In the genomic region with DNA sequence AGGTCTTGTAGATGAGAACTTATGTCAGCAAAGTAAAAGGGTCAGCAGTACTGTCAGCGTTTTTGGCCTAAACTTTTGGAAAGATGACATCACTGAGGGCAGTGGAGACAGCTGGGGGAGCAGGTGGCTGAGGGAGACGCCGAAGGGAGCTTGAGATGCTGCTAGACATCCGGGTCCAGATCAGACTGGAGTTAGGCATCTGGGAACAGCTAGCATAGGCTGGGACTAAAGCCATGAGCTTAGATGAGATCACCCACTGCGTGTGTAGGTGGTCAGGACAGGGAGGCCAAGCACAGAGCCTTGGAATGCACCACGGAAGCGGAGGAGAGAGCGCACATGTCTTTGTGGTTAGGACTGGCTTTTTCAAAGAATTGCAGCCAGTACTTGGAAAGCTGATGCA, we compare ENCODE assay signal across 10 mouse cellular contexts. TPM values are rescaled to one million over a fixed set of nuclear protein-coding genes. Genes with fewer than 3 reads are reported as not detected.
DNase-seq lines count a peak whose midpoint lies in the region; ATAC-seq lines count a peak whose summit lies in the region.
"Had no signal": no experiment of that assay in that cellular context is flagged by ENCODE, and none has a peak within 500 bp of the region (broad histone marks: within the 10 kb centered on the region; RNA-seq: fewer than 3 reads in every experiment).

No protein-coding gene starts in this region.

- no peaks in the 10 kb centered on the region for H3K27me3 ChIP-seq in limb, embryonic 13.5 days
- no peaks in the 10 kb centered on the region for H3K27me3 ChIP-seq in limb, embryonic 10.5 days (ENCODE audit: low read depth, poor library complexity, severe bottlenecking)
- H3K27me3 ChIP-seq in forebrain, embryonic 15.5 days: no peaks in the 10 kb centered on the region
- H3K27me3 ChIP-seq: midbrain, embryonic 13.5 days had no signal

- no peak overlapping the region for H3K4me3 ChIP-seq in limb, embryonic 13.5 days
- no peak overlapping the region for H3K4me3 ChIP-seq in limb, embryonic 10.5 days
- no peak overlapping the region for H3K4me3 ChIP-seq in forebrain, embryonic 15.5 days
- H3K4me3 ChIP-seq: midbrain, embryonic 13.5 days had no signal

- H3K9ac ChIP-seq in limb, embryonic 13.5 days: no peak overlapping the region
- H3K9ac ChIP-seq in forebrain, embryonic 15.5 days (replicated peaks): no peak overlapping the region
- H3K9ac ChIP-seq: midbrain, embryonic 13.5 days had no signal

- peaks cover 24% of the 10 kb centered on the region for H3K4me1 ChIP-seq in limb, embryonic 13.5 days
- H3K4me1 ChIP-seq in limb, embryonic 10.5 days: peaks cover 17% of the 10 kb centered on the region
- no peaks in the 10 kb centered on the region for H3K4me1 ChIP-seq in forebrain, embryonic 15.5 days
- H3K4me1 ChIP-seq: midbrain, embryonic 13.5 days had no signal

- no peak overlapping the region; the same call in 1 of the 2 replicates for H3K27ac ChIP-seq in limb, embryonic 13.5 days
- H3K27ac ChIP-seq in limb, embryonic 10.5 days: no peak overlapping the region
- H3K27ac ChIP-seq in forebrain, embryonic 15.5 days (replicated peaks): no peak overlapping the region
- H3K27ac ChIP-seq: midbrain, embryonic 13.5 days had no signal

- no peak for DNase-seq in limb, embryonic 10.5 days (ENCODE audit: low spot score)
- DNase-seq in gastrocnemius, adult 18-20 months (ENCODE audit: low spot score): peak; percentile 46
- peak; percentile 59 for DNase-seq in heart, postnatal 4 days
- DNase-seq in skeletal muscle tissue, adult 2 months (ENCODE audit: low read depth, low spot score): peak; percentile 69
- no peak for DNase-seq in lung, postnatal 36 days
- DNase-seq: cerebellum, adult 8-10 months had no signal

- H3K9me3 ChIP-seq in limb, embryonic 13.5 days: no peaks in the 10 kb centered on the region
- no peaks in the 10 kb centered on the region for H3K9me3 ChIP-seq in limb, embryonic 10.5 days (replicated peaks)
- no peaks in the 10 kb centered on the region for H3K9me3 ChIP-seq in forebrain, embryonic 15.5 days
- H3K9me3 ChIP-seq: midbrain, embryonic 13.5 days had no signal

- ATAC-seq in limb, embryonic 13.5 days (ENCODE audit: low FRiP score, low read depth): peak; percentile 81
- no peak for ATAC-seq in forebrain, embryonic 15.5 days (replicated peaks)
- ATAC-seq: midbrain, embryonic 13.5 days had no signal

- WGBS in limb, embryonic 13.5 days: 56% methylated on average over 8 of the region's 8 CpGs
- 84% methylated on average over 8 of the region's 8 CpGs for WGBS in limb, embryonic 10.5 days
- 73% methylated on average over 8 of the region's 8 CpGs for WGBS in forebrain, embryonic 15.5 days

- no peak overlapping the region for H3K4me2 ChIP-seq in limb, embryonic 13.5 days (replicated peaks)
- no peak overlapping the region for H3K4me2 ChIP-seq in forebrain, embryonic 15.5 days (replicated peaks)
- H3K4me2 ChIP-seq: liver, embryonic 11.5 days; midbrain, embryonic 13.5 days had no signal

- H3K36me3 ChIP-seq in limb, embryonic 13.5 days: peaks cover 21% of the 10 kb centered on the region
- peaks cover 5% of the 10 kb centered on the region for H3K36me3 ChIP-seq in limb, embryonic 10.5 days
- H3K36me3 ChIP-seq in forebrain, embryonic 15.5 days: no peaks in the 10 kb centered on the region
- H3K36me3 ChIP-seq: midbrain, embryonic 13.5 days had no signal

RNA-seq across cellular contexts. Expression of a gene that starts 41.2 kb away (rescaled TPM):
- polyA plus RNA-seq in limb, embryonic 13.5 days (2015; fragmentation: Nextera tagmentation; extraction: Ambion mirVana): 36.4 and 39.9 TPM in 2 replicates
- polyA plus RNA-seq in limb, embryonic 10.5 days (2016; fragmentation: Nextera tagmentation; extraction: Ambion mirVana): 25.5 and 33.4 TPM in 2 replicates
- 1 to 10 TPM; 2.5 to 3.6 TPM for total RNA-seq in gastrocnemius, adult 18-20 months (2021)
- total RNA-seq in heart, postnatal 4 days (2021): 1 to 10 TPM; 3.8 to 4.3 TPM
- 33.4 and 36.1 TPM in 2 replicates for polyA plus RNA-seq in forebrain, embryonic 15.5 days (2015; fragmentation: Nextera tagmentation; extraction: Ambion mirVana)

Comparison
In these comparisons a context has a peak if more than half of its experiments do, and no peak if none do; other contexts are left out.
1. DNase-seq: peak in gastrocnemius, adult 18-20 months (single experiment), heart, postnatal 4 days (single experiment) and skeletal muscle tissue, adult 2 months (single experiment); none in limb, embryonic 10.5 days (single experiment) and lung, postnatal 36 days (single experiment).